Mouse (Mus musculus): ENCODE data around the gene Pdzrn3.

DNA sequence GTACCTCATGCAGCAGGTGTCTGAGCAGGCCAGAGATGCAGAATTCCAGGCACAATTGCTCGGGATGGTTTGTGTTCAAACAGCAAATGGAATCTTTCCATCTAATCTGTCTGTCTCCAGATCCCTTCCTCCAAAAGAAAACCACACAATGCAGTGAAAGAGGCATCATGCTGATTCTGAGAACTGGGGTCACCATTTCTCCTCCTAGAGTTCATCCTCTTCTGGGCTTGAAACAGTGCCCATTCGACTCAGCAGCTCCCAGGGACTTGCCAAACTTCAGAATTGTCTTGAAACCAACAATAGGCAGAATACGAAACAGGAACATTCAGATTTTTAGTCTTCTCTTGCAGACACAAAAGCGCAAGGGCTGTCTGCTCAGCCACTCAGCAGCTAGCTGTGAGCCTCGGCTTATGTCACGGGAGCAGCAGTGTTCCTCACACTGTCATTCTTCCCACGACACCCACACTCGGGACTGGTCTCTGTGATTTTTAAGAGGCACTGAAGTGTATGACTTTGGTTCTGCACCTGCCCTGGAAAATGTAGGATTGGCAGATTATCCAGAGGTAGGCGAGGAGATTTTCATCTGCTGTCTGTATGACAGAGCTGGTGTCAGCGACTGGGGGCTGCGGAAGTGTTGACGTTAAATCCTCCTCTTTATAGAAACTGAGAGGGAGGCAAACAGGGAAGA lies 125.6 kb downstream of the Pdzrn3 start:
- TF ChIP-seq CTCF (IDR thresholded peaks at IDR 0.05; ENCODE audit: borderline replicate concordance, extremely low read depth, insufficient read depth, insufficient read length) (no peak), POLR2A (IDR thresholded peaks at IDR 0.05; ENCODE audit: borderline replicate concordance, extremely low read depth, insufficient read depth, insufficient read length, poor library complexity, severe bottlenecking) (no peak)

All from brain, embryonic 14.5 days (tissue).